Mouse (Mus musculus) gastrocnemius, postnatal 4 days (tissue): ENCODE measurements around the gene Gsdme. TPM values are rescaled to one million over a fixed set of nuclear protein-coding genes. Genes with fewer than 3 reads are reported as not detected.

Experiments
- DNase-seq, 2 experiments: peaks; one replicate each; pipeline ENCODE4 v3.0.0; 2021 to 2022; ENCODE audit warnings: low spot score in 2 of 2, mixed read lengths in 2 of 2
- total RNA-seq, 2 experiments: library from RNA; stranded (reverse); gene quantifications; 2 replicates each; pipeline ENCODE4 v1.2.3; 2021

The Gsdme gene
- total RNA-seq, 2 experiments from 2014 or later, result 3.1 to 4.0 TPM

DNA sequence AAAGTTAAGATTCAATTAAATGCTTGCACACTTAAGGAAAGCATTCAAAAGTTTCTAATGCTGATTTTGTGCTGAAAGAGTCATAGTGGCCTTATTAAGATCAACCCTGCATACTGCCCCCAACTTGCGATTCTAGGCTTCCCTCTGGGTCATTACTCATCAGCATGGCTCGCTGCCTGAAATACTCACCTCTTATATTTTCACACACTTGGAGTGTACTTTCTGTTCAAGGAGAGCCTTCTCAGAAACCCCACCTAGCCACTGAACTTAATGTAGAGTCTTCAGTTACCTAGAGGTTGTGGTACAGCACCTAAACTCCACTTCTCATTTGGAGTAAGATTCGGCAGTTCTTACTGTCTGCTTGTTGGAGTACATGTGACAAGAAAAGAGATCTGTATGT is 72.1 kb downstream of the Gsdme start:
- DNase-seq, result no peak

DNA sequence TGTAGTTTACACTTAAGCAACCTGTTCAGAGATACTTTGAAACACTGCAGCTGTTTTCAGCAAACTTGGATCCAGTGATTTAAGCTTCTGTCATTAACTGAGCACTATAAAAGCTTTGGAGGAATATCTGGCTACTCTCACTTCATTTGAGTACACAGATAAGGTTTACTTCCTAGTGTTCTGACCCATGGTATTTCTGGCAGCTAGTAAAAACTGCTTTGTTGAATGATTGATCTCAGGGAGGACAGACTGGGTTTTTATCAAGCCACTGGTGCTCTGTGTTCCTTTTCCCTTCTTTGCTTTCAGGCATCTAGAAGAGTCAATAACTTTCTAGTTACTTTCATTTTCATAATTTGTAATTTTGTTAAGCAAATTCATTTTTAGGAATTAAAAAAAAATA is 74.3 kb downstream of the Gsdme start:
- no peak for DNase-seq

DNA sequence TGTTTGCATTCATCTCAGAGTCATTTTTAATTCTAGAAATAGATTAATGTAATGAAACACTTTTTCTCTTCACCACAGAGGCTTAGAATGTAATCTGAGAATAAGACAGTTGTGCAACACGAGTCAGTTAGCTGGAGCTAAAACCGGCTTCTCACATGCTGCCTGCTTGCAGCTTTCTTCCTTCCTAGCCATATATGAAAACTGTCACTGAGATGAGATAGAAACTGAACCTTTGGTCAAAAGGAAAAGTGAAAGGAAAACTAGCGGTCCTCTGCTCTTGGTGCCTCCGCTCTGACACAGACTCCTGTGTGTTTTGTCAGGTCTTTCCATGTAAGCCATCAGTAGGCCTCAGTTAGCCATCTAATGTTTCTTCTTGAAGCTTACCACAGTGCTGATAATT is 75.7 kb downstream of the Gsdme start:
- DNase-seq, result no peak

DNA sequence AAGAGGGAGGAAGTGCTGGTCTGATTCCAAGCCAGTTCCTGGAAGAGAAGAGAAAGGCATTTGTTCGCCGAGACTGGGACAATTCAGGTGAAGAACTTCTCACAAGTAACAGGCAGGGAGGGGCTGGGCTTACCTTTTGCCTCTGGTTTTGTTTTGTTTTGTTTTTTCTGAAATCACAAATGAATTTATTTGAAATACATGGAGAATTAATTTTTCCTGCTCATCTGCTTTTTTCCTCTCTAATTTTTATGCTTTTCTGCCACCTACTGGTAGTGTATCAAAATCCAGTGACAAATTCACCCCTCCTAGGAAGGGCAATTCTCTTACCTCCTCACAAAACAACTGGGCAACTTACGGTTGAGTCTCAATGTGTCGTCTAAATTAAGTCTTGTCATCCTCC is 83.5 kb downstream of the Gsdme start:
- no peak for DNase-seq

DNA sequence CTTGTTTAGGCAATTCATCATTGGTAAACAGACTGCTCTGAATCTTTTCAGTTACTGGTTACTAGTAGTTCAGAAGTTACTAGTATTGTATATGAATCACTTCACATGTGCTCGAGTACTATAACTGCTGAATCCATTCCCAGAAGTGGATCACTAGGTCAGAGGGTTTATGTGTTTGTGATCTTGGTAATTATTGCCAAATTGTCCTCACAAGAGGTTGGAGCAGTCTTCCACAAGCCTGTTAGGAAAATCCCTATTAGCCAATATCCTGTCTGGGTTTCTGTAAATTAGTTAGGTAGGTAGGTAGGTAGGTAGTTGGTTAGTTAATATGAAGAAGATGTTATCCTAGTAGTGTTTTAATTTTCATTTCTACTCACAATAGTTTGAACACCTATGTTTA is 87.9 kb downstream of the Gsdme start:
- no peak for DNase-seq

DNA sequence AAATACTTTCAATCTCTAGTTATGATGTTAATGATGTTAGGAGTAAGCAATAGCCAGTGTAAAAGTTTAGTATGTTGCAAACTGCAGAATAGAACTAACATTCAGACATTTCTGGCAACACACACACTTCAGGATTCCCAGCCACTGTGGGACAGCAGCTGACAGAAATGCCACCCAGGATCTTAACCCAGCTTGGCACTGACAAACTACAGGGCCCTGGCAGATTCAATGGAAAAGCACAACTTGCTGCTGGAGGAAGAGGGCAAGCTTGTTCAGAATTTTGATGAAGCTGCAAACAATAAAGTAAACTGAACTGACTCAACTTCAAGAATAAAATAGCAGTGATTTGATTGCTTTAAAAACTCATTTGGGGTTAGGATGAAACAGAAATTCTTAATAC is 93.9 kb downstream of the Gsdme start:
- DNase-seq, result no peak

DNA sequence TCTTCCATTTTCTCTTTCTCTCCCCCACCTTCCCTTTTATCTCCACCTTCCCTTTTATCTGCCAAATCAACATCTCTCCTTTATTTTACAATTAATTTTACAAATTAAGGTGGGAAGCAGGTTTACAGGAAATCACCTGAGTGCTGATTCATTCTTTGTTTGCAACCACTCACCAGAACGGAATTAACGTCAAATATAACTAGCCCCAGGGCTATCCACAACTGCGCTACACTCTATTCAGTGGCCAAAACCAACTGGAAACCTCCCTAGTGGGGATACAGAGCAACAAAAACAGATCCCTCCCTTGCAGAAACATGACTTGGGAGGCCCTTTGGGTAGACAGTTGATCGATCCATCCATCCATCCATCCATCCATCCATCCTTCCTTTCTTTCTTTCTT is 94.8 kb downstream of the Gsdme start:
- DNase-seq, result no peak

DNA sequence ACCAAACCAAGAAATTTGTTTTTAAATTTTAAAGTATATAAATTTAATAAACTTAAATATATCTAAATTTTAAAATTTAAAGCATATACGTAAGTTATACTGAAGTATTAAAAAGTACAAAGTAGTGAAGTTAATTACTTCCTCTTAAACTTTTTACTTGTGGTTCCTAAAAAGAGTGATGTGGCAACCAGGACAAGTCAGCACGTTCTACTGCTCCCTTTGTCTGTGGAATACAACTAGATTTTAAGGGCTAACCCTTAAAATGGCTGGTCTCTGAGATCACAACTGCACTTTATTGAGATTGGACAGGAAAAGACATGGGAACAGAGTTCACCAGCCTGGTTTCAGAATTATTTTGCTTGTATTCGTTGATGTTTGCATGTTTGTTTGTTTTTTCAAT is 100.6 kb downstream of the Gsdme start:
- DNase-seq, result no peak

DNA sequence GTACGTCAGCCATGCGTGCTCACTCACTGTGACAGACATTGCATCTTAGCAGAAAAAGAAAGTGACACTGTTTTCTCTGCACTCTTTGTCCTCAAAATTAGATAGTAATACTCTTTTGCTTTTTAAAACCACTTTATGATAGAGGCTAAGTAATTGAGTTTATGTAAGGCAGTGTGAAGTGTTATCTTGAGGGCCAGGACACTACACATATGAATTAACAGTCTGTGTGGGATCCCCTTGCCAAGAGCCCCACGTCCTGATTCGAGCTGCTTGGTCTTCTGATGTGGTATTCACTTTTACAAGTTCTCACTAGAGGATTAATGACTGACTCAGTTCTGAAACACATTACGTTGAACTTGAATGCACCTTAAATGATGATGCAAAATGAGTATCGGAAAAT is 103.8 kb downstream of the Gsdme start:
- no peak for DNase-seq

DNA sequence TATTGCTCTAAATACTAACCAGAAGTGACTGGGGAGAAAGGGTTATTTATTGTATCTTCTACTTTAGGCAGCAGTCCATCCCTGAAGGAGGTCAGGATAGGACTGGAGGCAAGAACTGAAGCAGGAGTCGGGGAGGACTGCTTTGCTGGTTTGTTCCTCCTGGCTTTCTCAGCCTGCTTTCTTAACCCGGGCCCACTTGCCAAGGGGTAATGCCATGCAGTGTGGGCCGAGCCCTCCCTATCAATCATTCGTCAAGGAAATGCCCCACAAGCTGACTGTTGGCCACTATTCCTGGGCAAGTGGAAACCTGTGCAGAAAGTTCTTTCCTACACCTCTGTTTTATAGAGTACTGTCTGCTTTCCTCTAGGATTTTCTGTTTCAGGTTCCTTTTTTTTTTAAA is 114.3 kb downstream of the Gsdme start:
- no peak for DNase-seq

DNA sequence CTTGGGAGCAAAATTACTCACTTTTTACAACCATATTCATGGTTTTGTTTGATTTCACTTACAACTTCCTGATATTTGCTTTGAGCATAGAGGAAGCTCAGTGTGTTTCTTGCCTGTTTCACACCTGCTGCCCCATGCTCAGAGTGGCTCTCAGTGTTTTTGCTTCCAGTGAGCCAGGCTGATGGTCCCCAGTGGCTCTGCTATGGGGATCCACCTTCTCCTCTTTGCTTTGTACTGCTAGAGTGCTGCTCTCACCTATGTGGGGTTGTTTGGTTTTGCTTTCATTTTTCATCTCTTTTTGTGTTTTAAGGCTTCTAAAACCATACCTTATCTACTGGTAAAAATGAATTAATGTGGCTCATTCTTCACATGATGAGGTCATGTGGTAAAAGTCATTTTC is 117.5 kb downstream of the Gsdme start:
- no peak for DNase-seq

DNA sequence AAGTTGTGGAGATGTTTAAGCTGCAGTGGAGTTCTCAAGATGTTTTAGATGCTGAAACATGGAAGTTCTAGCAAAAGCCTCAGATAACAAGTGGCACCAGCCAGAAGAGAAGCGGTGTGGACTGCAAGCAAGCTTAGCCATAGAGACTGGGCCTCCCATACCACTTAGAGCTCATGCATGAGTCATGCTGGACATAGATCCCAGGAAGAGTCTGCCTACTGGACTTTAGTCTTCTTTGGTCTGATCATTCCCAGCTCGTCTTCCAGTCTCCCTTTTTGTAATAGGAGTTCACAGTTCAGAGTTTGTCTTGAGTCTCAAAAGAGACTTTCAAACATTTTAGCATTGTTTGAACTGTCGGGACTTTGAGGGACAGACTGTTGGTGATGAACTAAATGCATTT is 124.1 kb downstream of the Gsdme start:
- no peak for DNase-seq

Other genes with a start within 250 kb of the Gsdme start
- 100 to 1,000 TPM; 126 to 157 TPM for gene Mpp6, start 153.6 kb downstream of the Gsdme start, total RNA-seq
- 10 to 100 TPM in 1 of 2 experiments, 1 to 10 TPM in 1; 8.7 to 12.3 TPM for gene Osbpl3, start 192.3 kb upstream of the Gsdme start, total RNA-seq